ENCODE assay signal across 10 mouse cellular contexts in genomic region chr10:117402403-117403333, GRCm38 (mm10). TPM values are rescaled to one million over a fixed set of nuclear protein-coding genes. Genes with fewer than 3 reads are reported as not detected.
DNase-seq lines count a peak whose midpoint lies in the region; ATAC-seq and TF ChIP-seq lines count a peak whose summit lies in the region.
"Had no signal": no experiment of that assay in that cellular context is flagged by ENCODE, and none has a peak within 500 bp of the region (broad histone marks: within the 10 kb centered on the region; RNA-seq: fewer than 3 reads in every experiment).

No protein-coding gene starts in this region.

- H3K79me2 ChIP-seq in C2C12 (ENCODE audit: control insufficient read depth, insufficient read depth), result no peaks in the 10 kb centered on the region

- no peaks in the 10 kb centered on the region for H3K4me1 ChIP-seq in forebrain, postnatal 0 days (ENCODE audit: insufficient read depth)
- H3K4me1 ChIP-seq in lung, postnatal 0 days (ENCODE audit: insufficient read depth, low read depth, low read length), result no peaks in the 10 kb centered on the region
- peaks cover 8% of the 10 kb centered on the region for H3K4me1 ChIP-seq in thymus, adult 2 months (replicated peaks; ENCODE audit: control insufficient read depth, insufficient read depth, low read length)

- H3K27me3 ChIP-seq in C2C12 (ENCODE audit: control insufficient read depth, insufficient read depth, insufficient read length), result no peaks in the 10 kb centered on the region
- no peaks in the 10 kb centered on the region for H3K27me3 ChIP-seq in forebrain, postnatal 0 days (ENCODE audit: insufficient read depth, low read length)
- no peaks in the 10 kb centered on the region for H3K27me3 ChIP-seq in lung, postnatal 0 days (replicated peaks; ENCODE audit: insufficient read depth, low read length)
- no peaks in the 10 kb centered on the region for H3K27me3 ChIP-seq in thymus, adult 2 months (ENCODE audit: control insufficient read depth, insufficient read depth, low read length)
- H3K27me3 ChIP-seq: megakaryocyte, embryonic 14.5 days had no signal

- TF ChIP-seq CTCF in C2C12 (IDR thresholded peaks at IDR 0.05; ENCODE audit: control insufficient read depth, insufficient read depth, insufficient read length), result peak; percentile 7
- TF ChIP-seq CTCF in forebrain, postnatal 0 days (IDR thresholded peaks at IDR 0.05; ENCODE audit: low read depth), result peak; percentile 68
- peak; percentile 86 for TF ChIP-seq CTCF in lung, postnatal 0 days (IDR thresholded peaks at IDR 0.05)
- TF ChIP-seq CTCF in thymus, adult 2 months (IDR thresholded peaks at IDR 0.05; ENCODE audit: borderline replicate concordance, control insufficient read depth, extremely low read depth, insufficient read depth, low read length, poor library complexity), result no peak

- peak; percentile 41 to 63 for DNase-seq in heart, postnatal 36 days
- DNase-seq in heart, postnatal 25 days (ENCODE audit: low spot score), result no peak
- DNase-seq in R1 (ENCODE audit: low read depth, low spot score), result peak; percentile 71
- peak; percentile 53 for DNase-seq in forebrain, postnatal 0 days
- DNase-seq in lung, postnatal 0 days (ENCODE audit: low spot score), result peak; percentile 61
- DNase-seq in thymus, adult 2 months, result peak; percentile 54
- no peak for DNase-seq in layer of hippocampus, postnatal 36 days

- TF ChIP-seq POLR2A in thymus, adult 2 months (IDR thresholded peaks at IDR 0.05; ENCODE audit: control insufficient read depth, extremely low read depth, insufficient read depth, low read length, poor library complexity), result no peak

- no peak overlapping the region for H3K4me3 ChIP-seq in C2C12 (ENCODE audit: insufficient read depth, poor library complexity, severe bottlenecking)
- H3K4me3 ChIP-seq in forebrain, postnatal 0 days (ENCODE audit: low read depth, low read length), result no peak overlapping the region
- H3K4me3 ChIP-seq in lung, postnatal 0 days (ENCODE audit: low read depth, low read length), result no peak overlapping the region
- H3K4me3 ChIP-seq in thymus, adult 2 months (ENCODE audit: control insufficient read depth, insufficient read depth, low read length), result no peak overlapping the region
- H3K4me3 ChIP-seq: erythroblast, embryonic 14.5 days; megakaryocyte, embryonic 14.5 days had no signal

- no peaks in the 10 kb centered on the region for H3K36me3 ChIP-seq in C2C12 (ENCODE audit: control insufficient read depth, insufficient read depth)
- H3K36me3 ChIP-seq in forebrain, postnatal 0 days (ENCODE audit: insufficient read depth), result no peaks in the 10 kb centered on the region
- H3K36me3 ChIP-seq in lung, postnatal 0 days (ENCODE audit: insufficient read depth, low read length), result no peaks in the 10 kb centered on the region
- H3K36me3 ChIP-seq in thymus, adult 2 months (ENCODE audit: control insufficient read depth, insufficient read depth, low read length), result no peaks in the 10 kb centered on the region

- no peaks in the 10 kb centered on the region for H3K79me3 ChIP-seq in C2C12 (ENCODE audit: low read depth)

- no peak overlapping the region for H3K4me2 ChIP-seq in forebrain, postnatal 0 days (ENCODE audit: low read depth)
- H3K4me2 ChIP-seq in lung, postnatal 0 days (replicated peaks; ENCODE audit: low read depth, low read length), result no peak overlapping the region

- ATAC-seq in forebrain, postnatal 0 days, result no peak
- no peak for ATAC-seq in lung, postnatal 0 days

- 59% methylated on average over 20 of the region's 20 CpGs for WGBS in forebrain, postnatal 0 days
- 56% methylated on average over 20 of the region's 20 CpGs for WGBS in lung, postnatal 0 days
- 89% methylated on average over 20 of the region's 20 CpGs for WGBS in thymus, adult 2 months

- H3K27ac ChIP-seq in forebrain, postnatal 0 days (ENCODE audit: low read depth, low read length), result no peak overlapping the region
- no peak overlapping the region for H3K27ac ChIP-seq in lung, postnatal 0 days (ENCODE audit: low read length)
- H3K27ac ChIP-seq in thymus, adult 2 months (ENCODE audit: control insufficient read depth, insufficient read depth, low read length), result no peak overlapping the region

- TF ChIP-seq EP300 in lung, postnatal 0 days (IDR thresholded peaks at IDR 0.05), result no peak

- no peaks in the 10 kb centered on the region for H3K9me3 ChIP-seq in forebrain, postnatal 0 days (ENCODE audit: low read length)
- no peaks in the 10 kb centered on the region for H3K9me3 ChIP-seq in lung, postnatal 0 days (ENCODE audit: low read length)
- H3K9me3 ChIP-seq: megakaryocyte, embryonic 14.5 days had no signal

- H3ac ChIP-seq in C2C12 (ENCODE audit: control insufficient read depth, insufficient read length, low read depth), result no peak overlapping the region

- no peak overlapping the region for H3K9ac ChIP-seq in forebrain, postnatal 0 days
- H3K9ac ChIP-seq in lung, postnatal 0 days (replicated peaks; ENCODE audit: low read depth), result no peak overlapping the region

- intact Hi-C loops in heart, postnatal 36 days (cut with DNase I), result loop anchor here (2.0 to 10.0 kb wide), 3 partner anchors 40 to 128 kb away; no protein-coding TSS in a partner anchor
- intact Hi-C loops in heart, postnatal 25 days (cut with DNase I), result loop anchor here (1.0 kb wide), 1 partner anchor 39 kb away; no protein-coding TSS in a partner anchor

TF ChIP-seq in C2C12, 6 proteins besides CTCF, POLR2A, EP300 and RAD21:
- TF ChIP-seq FOSL1 (IDR thresholded peaks at IDR 0.05; ENCODE audit: insufficient read depth, low read length, poor library complexity, severe bottlenecking), result no peak
- TF ChIP-seq MAX (IDR thresholded peaks at IDR 0.05), result no peak
- no peak for TF ChIP-seq MYOD1 (IDR thresholded peaks at IDR 0.05; ENCODE audit: control insufficient read depth, insufficient read length, low read depth)
- TF ChIP-seq MYOG (IDR thresholded peaks at IDR 0.05; ENCODE audit: control insufficient read depth, extremely low read depth, insufficient read length), result no peak
- TF ChIP-seq CEBPB (IDR thresholded peaks at IDR 0.05; ENCODE audit: low read depth), result no peak
- no peak for TF ChIP-seq USF1 (IDR thresholded peaks at IDR 0.05; ENCODE audit: low read depth)

RNA-seq across cellular contexts. Expression of gene Cpsf6, which starts 22.9 kb away (rescaled TPM):
- total RNA-seq in heart, postnatal 36 days (2021), result 10 to 100 TPM; 30.0 to 33.7 TPM
- 10 to 100 TPM; 27.9 to 35.2 TPM for total RNA-seq in heart, postnatal 25 days (2021)
- polyA plus RNA-seq in C2C12 (2012; fragmentation: generic; extraction: Trizol), result 36.6 TPM
- total RNA-seq in forebrain, postnatal 0 days (2014; rRNA removed), result 135 and 155 TPM in 2 replicates
- polyA plus RNA-seq in forebrain, postnatal 0 days (2015; fragmentation: Nextera tagmentation; extraction: Ambion mirVana), result 70.1 and 88.9 TPM in 2 replicates
- polyA plus RNA-seq in lung, postnatal 0 days (2015; fragmentation: Nextera tagmentation; extraction: Ambion mirVana), result 61.0 and 67.6 TPM in 2 replicates
- 171 and 218 TPM in 2 replicates for polyA plus RNA-seq in thymus, adult 2 months (2012; rRNA removed)
- 100 to 1,000 TPM; 119 TPM for total RNA-seq in layer of hippocampus, postnatal 36 days (2021)

Comparison
In these comparisons a context has a peak if more than half of its experiments do, and no peak if none do; other contexts are left out.
1. DNase-seq: peak in heart, postnatal 36 days (2 of 2), R1 (single experiment), forebrain, postnatal 0 days (single experiment), lung, postnatal 0 days (single experiment) and thymus, adult 2 months (single experiment); none in heart, postnatal 25 days (single experiment) and layer of hippocampus, postnatal 36 days (0 of 2).